ENCODE assay signal across 30 mouse cellular contexts in the genomic region with DNA sequence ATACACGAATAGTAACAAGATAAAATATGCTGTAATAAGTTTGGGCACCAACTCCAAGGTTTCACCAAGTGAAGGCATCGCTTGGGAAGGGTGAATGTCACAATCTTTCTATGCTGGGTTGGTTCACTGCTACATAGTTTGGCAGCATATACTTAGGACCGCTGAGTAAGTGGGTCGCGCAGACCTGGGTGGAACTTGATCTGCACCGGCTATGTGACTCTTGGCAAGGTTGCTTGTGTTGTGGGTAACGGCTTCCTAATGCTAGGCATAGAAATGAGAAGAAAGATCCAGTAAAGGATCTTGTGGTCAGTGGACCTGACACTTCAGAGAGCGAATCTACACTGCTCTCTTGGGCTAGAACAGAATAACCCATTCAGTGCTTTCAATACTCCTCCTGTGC. TPM values are rescaled to one million over a fixed set of nuclear protein-coding genes. Genes with fewer than 3 reads are reported as not detected.
"Had no signal": no experiment of that assay in that cellular context is flagged by ENCODE, and none has a peak within 500 bp of the region (broad histone marks: within the 10 kb centered on the region; RNA-seq: fewer than 3 reads in every experiment).

No protein-coding gene starts in this region.

- ATAC-seq: midbrain, embryonic 15.5 days had no signal

- H3K9me3 ChIP-seq: kidney, embryonic 15.5 days; liver, embryonic 13.5 days; midbrain, embryonic 12.5 days; midbrain, embryonic 15.5 days; neural tube, embryonic 13.5 days had no signal

- H3K27me3 ChIP-seq: kidney, embryonic 15.5 days; liver, embryonic 13.5 days; midbrain, embryonic 12.5 days; midbrain, embryonic 15.5 days; neural tube, embryonic 13.5 days had no signal

- H3K4me1 ChIP-seq: liver, embryonic 13.5 days; midbrain, embryonic 12.5 days; midbrain, embryonic 15.5 days; neural tube, embryonic 13.5 days had no signal

- H3K4me2 ChIP-seq: kidney, embryonic 15.5 days; liver, embryonic 13.5 days; midbrain, embryonic 12.5 days; midbrain, embryonic 15.5 days; neural tube, embryonic 13.5 days had no signal

- H3K4me3 ChIP-seq: kidney, embryonic 15.5 days; left cerebral cortex, adult 2 months; liver, embryonic 13.5 days; midbrain, embryonic 12.5 days; midbrain, embryonic 15.5 days; neural tube, embryonic 13.5 days had no signal

- H3K9ac ChIP-seq: kidney, embryonic 15.5 days; liver, embryonic 13.5 days; midbrain, embryonic 12.5 days; midbrain, embryonic 15.5 days; neural tube, embryonic 13.5 days had no signal

- DNase-seq: kidney, postnatal 14 days; kidney, postnatal 4 days; layer of hippocampus, postnatal 36 days; liver, embryonic 13.5 days; lung, adult 2 months; lung, postnatal 14 days; lung, postnatal 4 days; retina, postnatal 1 day; right cerebral cortex, postnatal 25 days; thymus, adult 18-20 months; thymus, postnatal 36 days had no signal

- H3K27ac ChIP-seq: kidney, embryonic 15.5 days; left cerebral cortex, adult 2 months; liver, embryonic 13.5 days; midbrain, embryonic 12.5 days; midbrain, embryonic 15.5 days; neural tube, embryonic 13.5 days had no signal

- H3K36me3 ChIP-seq: kidney, embryonic 15.5 days; liver, embryonic 13.5 days; midbrain, embryonic 12.5 days; midbrain, embryonic 15.5 days; neural tube, embryonic 13.5 days had no signal

RNA-seq across cellular contexts. Expression of a gene that starts 6.3 kb away (rescaled TPM):
- total RNA-seq: layer of hippocampus, adult 8-10 months; layer of hippocampus, postnatal 10 days; layer of hippocampus, postnatal 36 days; left cerebral cortex, adult 2 months; left cerebral cortex, postnatal 10 days; left cerebral cortex, postnatal 36 days; liver, adult 2 months; neutrophil, adult 5-6 weeks had no signal
- polyA plus RNA-seq: kidney, embryonic 15.5 days; limb, embryonic 11.5 days; liver, adult 2 months; liver, embryonic 13.5 days; liver, embryonic 16.5 days; lung, adult 2 months; lung, embryonic 16.5 days; midbrain, embryonic 12.5 days; midbrain, embryonic 15.5 days; neural tube, embryonic 13.5 days; small intestine, adult 2 months; stomach, embryonic 16.5 days; testis, adult 2 months; urinary bladder, adult 2 months had no signal

RNA-seq across cellular contexts. Expression of a gene that starts 51.6 kb away (rescaled TPM):
- total RNA-seq: megakaryocyte, adult 5-6 weeks; neutrophil, adult 5-6 weeks had no signal
- polyA plus RNA-seq: midbrain, embryonic 12.5 days had no signal
